ENCODE assay signal across 9 mouse cellular contexts in the genomic region with DNA sequence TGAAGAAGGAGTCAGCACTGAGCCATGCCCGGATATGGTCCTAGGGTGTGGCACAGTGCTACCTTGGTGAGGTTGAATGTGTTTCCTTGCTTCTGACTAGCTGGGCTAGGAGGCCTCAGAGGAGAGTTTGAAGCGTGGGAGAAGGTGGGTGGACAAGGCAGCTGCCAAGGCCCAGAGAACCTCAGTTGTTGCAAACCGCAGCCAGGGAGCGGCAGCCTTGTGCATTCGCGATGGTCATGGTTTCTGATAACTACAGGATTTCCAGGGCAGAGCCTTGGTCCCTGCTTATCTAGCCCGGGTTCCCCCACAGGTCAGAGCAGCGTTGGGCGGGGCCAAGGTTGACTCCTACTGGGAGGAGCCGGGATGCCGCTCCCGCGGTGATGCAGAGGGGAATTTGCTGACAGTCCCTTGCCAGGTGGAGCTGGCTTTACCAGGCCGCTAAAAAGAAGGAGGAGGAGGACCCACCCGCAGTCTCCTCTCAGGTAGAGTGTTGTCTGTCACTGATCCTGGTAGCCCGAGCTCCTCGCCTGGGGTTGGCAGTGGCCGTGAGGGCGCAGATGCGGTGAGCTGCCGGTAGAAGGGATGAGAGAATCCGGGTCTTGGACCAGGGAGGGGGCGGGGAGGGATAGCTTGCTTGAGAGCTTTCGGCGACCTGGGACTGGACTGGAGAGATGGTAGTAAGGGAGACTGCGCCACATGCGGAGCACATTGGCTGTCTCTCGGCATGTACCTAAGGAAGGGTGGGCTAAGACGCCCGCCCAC. TPM values are rescaled to one million over a fixed set of nuclear protein-coding genes. Genes with fewer than 3 reads are reported as not detected.
A peak's percentile ranks its signal among the peaks of the same experiment; 100 is the strongest.
DNase-seq lines count a peak whose midpoint lies in the region; ATAC-seq and TF ChIP-seq lines count a peak whose summit lies in the region.
"Had no signal": no experiment of that assay in that cellular context is flagged by ENCODE, and none has a peak within 500 bp of the region (broad histone marks: within the 10 kb centered on the region; RNA-seq: fewer than 3 reads in every experiment).

No protein-coding gene starts in this region.

- H3K4me3 ChIP-seq in hindbrain, embryonic 16.5 days (ENCODE audit: low read length) = peak overlapping the region; percentile 57
- H3K4me3 ChIP-seq in limb, embryonic 14.5 days (replicated peaks; ENCODE audit: low read length) = peak overlapping the region; percentile 13

- peak; percentile 10 for DNase-seq in adrenal gland, adult 2 months
- no peak for DNase-seq in adrenal gland, adult 8-10 months
- peak; percentile 70 for DNase-seq in brain, embryonic 14.5 days (ENCODE audit: low read depth)
- no peak for DNase-seq in limb, embryonic 14.5 days (ENCODE audit: low spot score)
- peak; percentile 69 to 72 for DNase-seq in right cerebral cortex, postnatal 10 days (ENCODE audit: low spot score in 2 of 2)
- no peak for DNase-seq in thymus, postnatal 0 days (ENCODE audit: low spot score)

- no peaks in the 10 kb centered on the region for H3K36me3 ChIP-seq in hindbrain, embryonic 16.5 days (ENCODE audit: control insufficient read depth, insufficient read depth, low read length)
- H3K36me3 ChIP-seq in limb, embryonic 14.5 days (ENCODE audit: control insufficient read depth, insufficient read depth, low read length) = no peaks in the 10 kb centered on the region

- peak overlapping the region; percentile 82 for H3K27ac ChIP-seq in hindbrain, embryonic 16.5 days (ENCODE audit: low read depth, low read length)
- no peak overlapping the region for H3K27ac ChIP-seq in limb, embryonic 14.5 days (replicated peaks; ENCODE audit: low read depth, low read length)

- no peaks in the 10 kb centered on the region for H3K27me3 ChIP-seq in hindbrain, embryonic 16.5 days (replicated peaks; ENCODE audit: control insufficient read depth, insufficient read depth, low read length)
- peaks cover 17% of the 10 kb centered on the region; the same call in 1 of the 2 replicates for H3K27me3 ChIP-seq in limb, embryonic 14.5 days (ENCODE audit: control insufficient read depth, insufficient read depth, low read length)

- WGBS in hindbrain, embryonic 16.5 days = 4% methylated on average over 30 of the region's 30 CpGs
- WGBS in limb, embryonic 14.5 days = 3% methylated on average over 29 of the region's 30 CpGs

- H3K4me2 ChIP-seq in hindbrain, embryonic 16.5 days (ENCODE audit: low read length) = peak overlapping the region; percentile 65
- peak overlapping the region; percentile 30; the same call in 1 of the 2 replicates for H3K4me2 ChIP-seq in limb, embryonic 14.5 days (replicated peaks; ENCODE audit: low read depth, low read length, severe bottlenecking)

- peak overlapping the region; percentile 84 for H3K9ac ChIP-seq in hindbrain, embryonic 16.5 days (ENCODE audit: low read depth, low read length)
- no peak overlapping the region for H3K9ac ChIP-seq in limb, embryonic 14.5 days (ENCODE audit: low read depth, low read length, severe bottlenecking)

- H3K4me1 ChIP-seq in hindbrain, embryonic 16.5 days (ENCODE audit: control insufficient read depth, insufficient read depth, low read depth, low read length) = peaks cover 8% of the 10 kb centered on the region
- no peaks in the 10 kb centered on the region for H3K4me1 ChIP-seq in limb, embryonic 14.5 days (ENCODE audit: control insufficient read depth, insufficient read depth, low read length)

- no peaks in the 10 kb centered on the region for H3K9me3 ChIP-seq in hindbrain, embryonic 16.5 days (ENCODE audit: control insufficient read depth, low read length)
- H3K9me3 ChIP-seq in limb, embryonic 14.5 days (ENCODE audit: control insufficient read depth, low read length) = no peaks in the 10 kb centered on the region

- TF ChIP-seq POLR2A in brain, embryonic 14.5 days (IDR thresholded peaks at IDR 0.05; ENCODE audit: borderline replicate concordance, extremely low read depth, insufficient read depth, insufficient read length, poor library complexity, severe bottlenecking) = no peak
- no peak for TF ChIP-seq POLR2A in limb, embryonic 14.5 days (IDR thresholded peaks at IDR 0.05; ENCODE audit: borderline replicate concordance, extremely low read depth, insufficient read depth, insufficient read length)

- TF ChIP-seq CTCF in brain, embryonic 14.5 days (IDR thresholded peaks at IDR 0.05; ENCODE audit: borderline replicate concordance, extremely low read depth, insufficient read depth, insufficient read length) = peak; percentile 19; the same call in 1 of the 2 replicates

- 0 out of 2 replicates have a peak, but pooled peaks have one; percentile 40 for ATAC-seq in erythroid progenitor cell, adult 5-6 weeks (replicated peaks; ENCODE audit: low FRiP score, poor library complexity, severe bottlenecking)
- peak; percentile 81 for ATAC-seq in hindbrain, embryonic 16.5 days
- ATAC-seq in limb, embryonic 14.5 days (ENCODE audit: low FRiP score, low read depth) = no peak

RNA-seq across cellular contexts. Expression of a gene that starts 5.2 kb away (rescaled TPM):
- total RNA-seq in adrenal gland, adult 2 months (2021) = 1 to 10 TPM; 1.3 to 2.4 TPM
- polyA plus RNA-seq in adrenal gland, adult 2 months (2012; rRNA removed) = 1.0 and 1.8 TPM in 2 replicates
- 1 to 10 TPM; 2.3 to 4.8 (median 3.1) TPM for total RNA-seq in adrenal gland, adult 8-10 months (2022)
- 18.1 and 19.6 TPM in 2 replicates for polyA plus RNA-seq in brain, embryonic 14.5 days (2012; rRNA removed)
- total RNA-seq in erythroid progenitor cell, adult 5-6 weeks (2015; ENCODE audit: low replicate concordance) = not detected in 2 replicates
- total RNA-seq in erythroid progenitor cell, adult 5-6 weeks (2017; ENCODE audit: low replicate concordance) = 0.53 TPM in 1 of 2 replicates, not detected in the other
- 11.0 and 11.9 TPM in 2 replicates for polyA plus RNA-seq in hindbrain, embryonic 16.5 days (2015; fragmentation: Nextera tagmentation; extraction: Ambion mirVana)
- 0.01 and 0.10 TPM in 2 replicates for polyA plus RNA-seq in limb, embryonic 14.5 days (2012; rRNA removed)
- not detected in 2 replicates for polyA plus RNA-seq in limb, embryonic 14.5 days (2014; fragmentation: Nextera tagmentation; extraction: Ambion mirVana)
- polyA plus RNA-seq in thymus, postnatal 0 days (2015; fragmentation: Nextera tagmentation; extraction: Ambion mirVana) = 0.05 and 0.13 TPM in 2 replicates

RNA-seq across cellular contexts. Expression of a gene that starts 36.1 kb away (rescaled TPM):
- total RNA-seq in adrenal gland, adult 2 months (2021) = 1 to 10 TPM; 1.2 to 1.4 TPM
- polyA plus RNA-seq in adrenal gland, adult 2 months (2012; rRNA removed) = 3.1 and 5.2 TPM in 2 replicates
- 1 to 10 TPM; 1.8 to 4.7 (median 3.0) TPM for total RNA-seq in adrenal gland, adult 8-10 months (2022)
- polyA plus RNA-seq in brain, embryonic 14.5 days (2012; rRNA removed) = 10.0 and 15.5 TPM in 2 replicates
- total RNA-seq in erythroid progenitor cell, adult 5-6 weeks (2015; ENCODE audit: low replicate concordance) = not detected in 2 replicates
- not detected in 2 replicates for total RNA-seq in erythroid progenitor cell, adult 5-6 weeks (2017; ENCODE audit: low replicate concordance)
- 23.2 and 26.9 TPM in 2 replicates for polyA plus RNA-seq in hindbrain, embryonic 16.5 days (2015; fragmentation: Nextera tagmentation; extraction: Ambion mirVana)
- polyA plus RNA-seq in limb, embryonic 14.5 days (2012; rRNA removed) = not detected in 2 replicates
- 0.06 and 0.10 TPM in 2 replicates for polyA plus RNA-seq in limb, embryonic 14.5 days (2014; fragmentation: Nextera tagmentation; extraction: Ambion mirVana)
- 0.05 TPM in 2 replicates for polyA plus RNA-seq in thymus, postnatal 0 days (2015; fragmentation: Nextera tagmentation; extraction: Ambion mirVana)
- polyA plus RNA-seq: large intestine, adult 2 months had no signal

Comparison
In these comparisons a context has a peak if more than half of its experiments do, and no peak if none do; other contexts are left out.
1. DNase-seq: peak in adrenal gland, adult 2 months (single experiment), brain, embryonic 14.5 days (single experiment) and right cerebral cortex, postnatal 10 days (2 of 2); none in adrenal gland, adult 8-10 months (single experiment), limb, embryonic 14.5 days (single experiment) and thymus, postnatal 0 days (single experiment).